In the genomic region with DNA sequence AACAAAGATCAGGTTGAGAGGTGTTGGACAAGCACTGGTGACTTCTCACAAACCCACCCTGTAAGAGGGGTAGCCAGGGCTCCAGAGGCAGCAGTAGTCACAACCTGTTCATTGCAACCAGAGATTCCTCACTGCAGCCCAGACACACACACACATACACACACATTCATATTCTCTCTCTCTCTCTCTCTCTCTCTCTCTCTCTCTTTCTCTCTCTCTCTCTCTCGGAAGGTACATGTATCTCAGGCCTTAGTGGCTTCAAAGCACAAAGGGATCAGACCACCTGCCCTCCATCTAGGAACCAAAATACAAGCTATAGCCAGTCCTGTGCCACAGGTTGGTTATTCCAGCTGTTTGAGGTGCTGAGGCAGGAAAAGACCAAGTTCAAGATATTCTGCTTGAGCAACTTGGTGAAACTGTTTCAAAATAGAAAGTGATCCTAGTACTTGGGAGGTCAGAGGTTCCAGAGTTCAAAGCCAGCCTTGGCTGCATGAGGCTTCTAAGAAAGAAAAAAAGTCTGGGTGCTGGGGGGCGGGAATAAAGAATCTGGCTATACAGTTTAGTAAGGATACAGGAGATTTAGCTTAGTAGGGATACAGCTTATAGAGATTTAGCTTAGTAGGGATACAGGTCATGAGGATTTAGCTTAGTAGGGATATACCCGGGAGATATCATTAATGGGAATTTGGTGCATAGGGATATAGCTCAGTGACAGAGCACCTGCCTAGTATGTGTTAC, we compare ENCODE assay signal across 8 mouse cellular contexts. TPM values are rescaled to one million over a fixed set of nuclear protein-coding genes. Genes with fewer than 3 reads are reported as not detected.
A peak's percentile ranks its signal among the peaks of the same experiment; 100 is the strongest.
DNase-seq lines count a peak whose midpoint lies in the region; ATAC-seq and TF ChIP-seq lines count a peak whose summit lies in the region.

No protein-coding gene starts in this region.

- peaks cover 22% of the 10 kb centered on the region for H3K4me1 ChIP-seq in kidney, postnatal 0 days (replicated peaks; ENCODE audit: insufficient read depth, low read length)
- H3K4me1 ChIP-seq in embryonic facial prominence, embryonic 11.5 days (ENCODE audit: control insufficient read depth, insufficient read depth, low read length) = peaks cover 2% of the 10 kb centered on the region
- H3K4me1 ChIP-seq in intestine, embryonic 15.5 days (replicated peaks) = peaks cover 24% of the 10 kb centered on the region
- peaks cover 38% of the 10 kb centered on the region for H3K4me1 ChIP-seq in neural tube, embryonic 13.5 days (replicated peaks)

- H3K4me2 ChIP-seq in kidney, postnatal 0 days (ENCODE audit: low read length) = peak overlapping the region; percentile 67
- no peak overlapping the region for H3K4me2 ChIP-seq in embryonic facial prominence, embryonic 11.5 days (ENCODE audit: low read depth, low read length)
- peak overlapping the region; percentile 67 for H3K4me2 ChIP-seq in intestine, embryonic 15.5 days (replicated peaks)
- peak overlapping the region; percentile 73 for H3K4me2 ChIP-seq in neural tube, embryonic 13.5 days

- no peak for DNase-seq in kidney, postnatal 0 days (ENCODE audit: low spot score)
- no peak for DNase-seq in kidney, postnatal 4 days
- DNase-seq in embryonic facial prominence, embryonic 11.5 days (ENCODE audit: low spot score) = no peak
- no peak for DNase-seq in cerebellum, postnatal 14 days
- no peak for DNase-seq in frontal cortex, postnatal 14 days (ENCODE audit: low spot score in 2 of 2)
- DNase-seq in spleen, postnatal 10 days (ENCODE audit: low spot score in 2 of 2) = no peak

- H3K9ac ChIP-seq in kidney, postnatal 0 days (ENCODE audit: low read depth, low read length) = no peak overlapping the region; the same call in 1 of the 2 replicates
- peak overlapping the region; percentile 28 for H3K9ac ChIP-seq in embryonic facial prominence, embryonic 11.5 days (replicated peaks; ENCODE audit: low read length)
- 0 out of 2 replicates have a peak overlapping the region, but pooled peaks have one; percentile 97 for H3K9ac ChIP-seq in intestine, embryonic 15.5 days
- peak overlapping the region; percentile 93; the same call in 1 of the 2 replicates for H3K9ac ChIP-seq in neural tube, embryonic 13.5 days

- no peaks in the 10 kb centered on the region for H3K9me3 ChIP-seq in kidney, postnatal 0 days (replicated peaks; ENCODE audit: low read length)
- H3K9me3 ChIP-seq in embryonic facial prominence, embryonic 11.5 days (replicated peaks; ENCODE audit: control insufficient read depth, low read length) = no peaks in the 10 kb centered on the region
- no peaks in the 10 kb centered on the region for H3K9me3 ChIP-seq in intestine, embryonic 15.5 days
- no peaks in the 10 kb centered on the region for H3K9me3 ChIP-seq in neural tube, embryonic 13.5 days

- H3K27ac ChIP-seq in kidney, postnatal 0 days = peak overlapping the region; percentile 100
- H3K27ac ChIP-seq in embryonic facial prominence, embryonic 11.5 days (replicated peaks; ENCODE audit: low read depth, low read length) = no peak overlapping the region
- H3K27ac ChIP-seq in intestine, embryonic 15.5 days = no peak overlapping the region
- H3K27ac ChIP-seq in neural tube, embryonic 13.5 days (replicated peaks) = peak overlapping the region; percentile 98

- H3K4me3 ChIP-seq in kidney, postnatal 0 days (replicated peaks; ENCODE audit: low read depth, low read length) = peak overlapping the region; percentile 99
- H3K4me3 ChIP-seq in embryonic facial prominence, embryonic 11.5 days (ENCODE audit: low read depth, low read length) = peak overlapping the region; percentile 94
- peak overlapping the region; percentile 96 for H3K4me3 ChIP-seq in intestine, embryonic 15.5 days (replicated peaks)
- peak overlapping the region; percentile 97 for H3K4me3 ChIP-seq in neural tube, embryonic 13.5 days

- no peak for TF ChIP-seq CTCF in kidney, postnatal 0 days (IDR thresholded peaks at IDR 0.05; ENCODE audit: low read depth)

- WGBS in kidney, postnatal 0 days = 89% methylated on average over 3 of the region's 3 CpGs
- 81% methylated on average over 3 of the region's 3 CpGs for WGBS in embryonic facial prominence, embryonic 11.5 days
- 94% methylated on average over 3 of the region's 3 CpGs for WGBS in intestine, embryonic 15.5 days
- WGBS in neural tube, embryonic 13.5 days = 92% methylated on average over 3 of the region's 3 CpGs

- no peak for ATAC-seq in kidney, postnatal 0 days (replicated peaks; ENCODE audit: low FRiP score, low read depth)
- ATAC-seq in embryonic facial prominence, embryonic 11.5 days (replicated peaks; ENCODE audit: insufficient number of reproducible peaks, low FRiP score, low TSS enrichment, low read depth) = no peak
- ATAC-seq in intestine, embryonic 15.5 days = no peak
- no peak for ATAC-seq in neural tube, embryonic 13.5 days (ENCODE audit: low read depth)

- H3K36me3 ChIP-seq in kidney, postnatal 0 days (ENCODE audit: insufficient read depth, low read length) = peaks cover 14% of the 10 kb centered on the region
- H3K36me3 ChIP-seq in embryonic facial prominence, embryonic 11.5 days (replicated peaks; ENCODE audit: control insufficient read depth, insufficient read depth, low read depth, low read length) = peaks cover 6% of the 10 kb centered on the region
- H3K36me3 ChIP-seq in intestine, embryonic 15.5 days = peaks cover 12% of the 10 kb centered on the region
- peaks cover 17% of the 10 kb centered on the region for H3K36me3 ChIP-seq in neural tube, embryonic 13.5 days

- H3K27me3 ChIP-seq in kidney, postnatal 0 days (ENCODE audit: insufficient read depth, low read length) = no peaks in the 10 kb centered on the region
- no peaks in the 10 kb centered on the region for H3K27me3 ChIP-seq in embryonic facial prominence, embryonic 11.5 days (ENCODE audit: control insufficient read depth, insufficient read depth, low read length)
- H3K27me3 ChIP-seq in intestine, embryonic 15.5 days (replicated peaks) = no peaks in the 10 kb centered on the region
- no peaks in the 10 kb centered on the region for H3K27me3 ChIP-seq in neural tube, embryonic 13.5 days

RNA-seq across cellular contexts. Expression of gene Mgat4b, which starts 0.8 kb away (rescaled TPM):
- 53.4 and 62.1 TPM in 2 replicates for polyA plus RNA-seq in kidney, postnatal 0 days (2015; fragmentation: Nextera tagmentation; extraction: Ambion mirVana)
- polyA plus RNA-seq in embryonic facial prominence, embryonic 11.5 days (2014; fragmentation: Nextera tagmentation; extraction: Ambion mirVana) = 19.5 and 21.1 TPM in 2 replicates
- polyA plus RNA-seq in intestine, embryonic 15.5 days (2015; fragmentation: Nextera tagmentation; extraction: Ambion mirVana) = 29.5 and 31.5 TPM in 2 replicates
- polyA plus RNA-seq in neural tube, embryonic 13.5 days (2015; fragmentation: Nextera tagmentation; extraction: Ambion mirVana) = 52.8 and 56.6 TPM in 2 replicates

RNA-seq across cellular contexts. Expression of gene Sqstm1, which starts 0.9 kb away (rescaled TPM):
- 326 and 333 TPM in 2 replicates for polyA plus RNA-seq in kidney, postnatal 0 days (2015; fragmentation: Nextera tagmentation; extraction: Ambion mirVana)
- polyA plus RNA-seq in embryonic facial prominence, embryonic 11.5 days (2014; fragmentation: Nextera tagmentation; extraction: Ambion mirVana) = 135 and 142 TPM in 2 replicates
- polyA plus RNA-seq in intestine, embryonic 15.5 days (2015; fragmentation: Nextera tagmentation; extraction: Ambion mirVana) = 189 and 205 TPM in 2 replicates
- polyA plus RNA-seq in neural tube, embryonic 13.5 days (2015; fragmentation: Nextera tagmentation; extraction: Ambion mirVana) = 337 and 343 TPM in 2 replicates

RNA-seq across cellular contexts. Expression of gene Ltc4s, which starts 26.9 kb away (rescaled TPM):
- polyA plus RNA-seq in kidney, postnatal 0 days (2015; fragmentation: Nextera tagmentation; extraction: Ambion mirVana) = 8.5 and 9.6 TPM in 2 replicates
- polyA plus RNA-seq in embryonic facial prominence, embryonic 11.5 days (2014; fragmentation: Nextera tagmentation; extraction: Ambion mirVana) = 0.36 and 0.57 TPM in 2 replicates
- polyA plus RNA-seq in intestine, embryonic 15.5 days (2015; fragmentation: Nextera tagmentation; extraction: Ambion mirVana) = 3.9 and 4.2 TPM in 2 replicates
- 1.8 and 2.6 TPM in 2 replicates for polyA plus RNA-seq in neural tube, embryonic 13.5 days (2015; fragmentation: Nextera tagmentation; extraction: Ambion mirVana)

RNA-seq across cellular contexts. Expression of gene Mrnip, which starts 37.2 kb away (rescaled TPM):
- polyA plus RNA-seq in kidney, postnatal 0 days (2015; fragmentation: Nextera tagmentation; extraction: Ambion mirVana) = 20.8 and 22.9 TPM in 2 replicates
- polyA plus RNA-seq in embryonic facial prominence, embryonic 11.5 days (2014; fragmentation: Nextera tagmentation; extraction: Ambion mirVana) = 24.9 and 25.5 TPM in 2 replicates
- 9.6 and 12.5 TPM in 2 replicates for polyA plus RNA-seq in intestine, embryonic 15.5 days (2015; fragmentation: Nextera tagmentation; extraction: Ambion mirVana)
- polyA plus RNA-seq in neural tube, embryonic 13.5 days (2015; fragmentation: Nextera tagmentation; extraction: Ambion mirVana) = 23.1 and 31.9 TPM in 2 replicates

Comparison
In these comparisons a context has a peak if more than half of its experiments do, and no peak if none do; other contexts are left out.
1. H3K27ac ChIP-seq: peak in kidney, postnatal 0 days (single experiment) and neural tube, embryonic 13.5 days (single experiment); none in embryonic facial prominence, embryonic 11.5 days (single experiment) and intestine, embryonic 15.5 days (single experiment).
2. Peak in every context shown above with its lines, with median percentiles within 50 percentile points of each other: H3K4me3 ChIP-seq.